Mouse (Mus musculus) C2C12 (cell line): ENCODE data around the gene Mrpl44.

Source experiments
- CEBPB ChIP-seq: IDR thresholded peaks from one replicate; pipeline ENCODE4 v1.6.1; 2011; ENCODE audit warnings: low read depth, mild to moderate bottlenecking, control low read depth, moderate library complexity
- CTCF ChIP-seq: IDR thresholded peaks from one replicate; pipeline ENCODE4 v1.5.1; 2011; ENCODE audit not compliant: control insufficient read depth, insufficient read depth, insufficient read length
- FOSL1 ChIP-seq: IDR thresholded peaks from one replicate; pipeline ENCODE4 v1.8.0; 2011; ENCODE audit warnings: mild to moderate bottlenecking, low read length; ENCODE audit not compliant: poor library complexity, insufficient read depth, severe bottlenecking
- MAX ChIP-seq: IDR thresholded peaks from one replicate; pipeline ENCODE4 v1.6.1; 2011; ENCODE audit warnings: mild to moderate bottlenecking, control low read depth
- MYOD1 ChIP-seq: IDR thresholded peaks from one replicate; pipeline ENCODE4 v1.6.1; 2011; ENCODE audit warnings: low read depth; ENCODE audit not compliant: control insufficient read depth, insufficient read length
- MYOG ChIP-seq: IDR thresholded peaks from one replicate; pipeline ENCODE4 v1.6.1; 2011; ENCODE audit not compliant: control insufficient read depth, insufficient read length; ENCODE audit errors: extremely low read depth
- USF1 ChIP-seq: IDR thresholded peaks from one replicate; pipeline ENCODE4 v1.6.1; 2011; ENCODE audit warnings: low read depth, mild to moderate bottlenecking, control low read depth, moderate library complexity

- no peak for TF ChIP-seq MAX
- no peak for TF ChIP-seq MYOD1
- TF ChIP-seq CTCF, result no peak
- no peak for TF ChIP-seq MYOG
- no peak for TF ChIP-seq USF1
- TF ChIP-seq CEBPB, result no peak
- no peak for TF ChIP-seq FOSL1
Observed at GRCm38 (mm10) chr1:79774164-79774780, 1.5 kb upstream of the Mrpl44 start.
